Mouse (Mus musculus) CH12F3 (cell line): ENCODE measurements at regions not wholly inside any gene's neighbourhood (a gene's known extent, or its start where the extent isn't known, plus 50 kb on each side); places are given as distances from the start of the nearest gene placed in this dataset.
"Not testable (repeated sequence)": the region's sequence is repeated elsewhere in the genome, so short reads cannot be mapped to it uniquely, and the experiment has no call there.

ENCODE experiments used
- in situ Hi-C: fragments of 300-500 bp; cut with MboI; formaldehyde crosslinking; loops from 2 replicates; pipeline ENCODE4 v1.14.3; 2020; ENCODE audit warnings: low sequenced_read_pairs

GRCm38 (mm10) chr17:82905483-82905882 is 309.6 kb upstream of the Pkdcc start:
- in situ Hi-C loops, result no loop called here

- in situ Hi-C loops, result no loop called here
Measured at GRCm38 (mm10) chr17:82909189-82909588, 305.9 kb upstream of the Pkdcc start.

GRCm38 (mm10) chr17:82922986-82923385 is 292.1 kb upstream of the Pkdcc start:
- in situ Hi-C loops, result not testable (repeated sequence)

- in situ Hi-C loops, result no loop called here
Measured at GRCm38 (mm10) chr17:82925751-82926150, 289.3 kb upstream of the Pkdcc start.

GRCm38 (mm10) chr17:82927681-82928080 is 287.4 kb upstream of the Pkdcc start:
- in situ Hi-C loops, result no loop called here

- in situ Hi-C loops, result no loop called here
Measured at GRCm38 (mm10) chr17:82929511-82929910, 285.6 kb upstream of the Pkdcc start.

GRCm38 (mm10) chr17:82930738-82931137 is 284.4 kb upstream of the Pkdcc start:
- in situ Hi-C loops, result no loop called here

- in situ Hi-C loops, result no loop called here
Measured at GRCm38 (mm10) chr17:82931476-82931875, 283.6 kb upstream of the Pkdcc start.

- in situ Hi-C loops, result no loop called here
Measured at GRCm38 (mm10) chr17:82936836-82937235, 278.3 kb upstream of the Pkdcc start.

GRCm38 (mm10) chr17:82946083-82946482 is 269.0 kb upstream of the Pkdcc start:
- in situ Hi-C loops, result no loop called here

- in situ Hi-C loops, result loop anchor here (25.0 kb wide), 1 partner anchor 1762 kb away; no protein-coding TSS in a partner anchor
Measured at GRCm38 (mm10) chr17:82949794-82950193, 265.3 kb upstream of the Pkdcc start.

GRCm38 (mm10) chr17:82950268-82950667 is 264.8 kb upstream of the Pkdcc start:
- in situ Hi-C loops, result loop anchor here (25.0 kb wide), 1 partner anchor 1763 kb away; no protein-coding TSS in a partner anchor

- in situ Hi-C loops, result loop anchor here (25.0 kb wide), 1 partner anchor 1770 kb away; no protein-coding TSS in a partner anchor
Measured at GRCm38 (mm10) chr17:82957409-82957808, 257.7 kb upstream of the Pkdcc start.

- in situ Hi-C loops, result loop anchor here (25.0 kb wide), 1 partner anchor 1776 kb away; no protein-coding TSS in a partner anchor
Measured at GRCm38 (mm10) chr17:82963374-82963773, 251.7 kb upstream of the Pkdcc start.

GRCm38 (mm10) chr17:82999710-83000109 is 215.4 kb upstream of the Pkdcc start:
- in situ Hi-C loops, result no loop called here

GRCm38 (mm10) chr17:83000411-83000810 is 214.7 kb upstream of the Pkdcc start:
- in situ Hi-C loops, result no loop called here

GRCm38 (mm10) chr17:83001567-83001966 is 213.5 kb upstream of the Pkdcc start:
- in situ Hi-C loops, result no loop called here

- in situ Hi-C loops, result no loop called here
Measured at GRCm38 (mm10) chr17:83010845-83011244, 204.2 kb upstream of the Pkdcc start.

GRCm38 (mm10) chr17:83015656-83016055 is 199.4 kb upstream of the Pkdcc start:
- in situ Hi-C loops, result no loop called here

- in situ Hi-C loops, result no loop called here
Measured at GRCm38 (mm10) chr17:83016936-83017335, 198.2 kb upstream of the Pkdcc start.

- in situ Hi-C loops, result no loop called here
Measured at GRCm38 (mm10) chr17:83019267-83019666, 195.8 kb upstream of the Pkdcc start.

- in situ Hi-C loops, result no loop called here
Measured at GRCm38 (mm10) chr17:83020576-83020975, 194.5 kb upstream of the Pkdcc start.

GRCm38 (mm10) chr17:83025340-83025816 is 189.7 kb upstream of the Pkdcc start:
- in situ Hi-C loops, result loop anchor here (25.0 kb wide), 1 partner anchor 712 kb away; no protein-coding TSS in a partner anchor
